In the genomic region with DNA sequence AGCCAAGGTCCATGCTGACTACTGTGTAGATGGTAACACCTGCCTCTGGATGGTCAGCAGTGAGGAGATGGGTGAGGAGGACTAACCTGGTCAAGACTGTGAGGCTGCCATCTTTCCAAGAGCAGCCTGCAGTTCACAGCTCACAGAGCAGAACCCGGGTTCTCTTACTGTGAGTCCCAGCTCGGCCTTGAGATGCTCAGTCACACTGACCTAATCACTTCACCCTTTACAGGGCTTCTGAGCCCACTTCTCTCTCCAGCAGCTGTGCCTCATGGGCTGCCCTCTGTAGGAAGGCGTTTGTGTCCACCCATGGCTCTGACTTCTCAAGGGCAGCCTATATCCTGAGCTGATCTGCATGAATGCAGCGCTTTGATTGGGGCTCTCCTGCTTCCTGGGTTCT, we compare ENCODE assay signal across 26 mouse cellular contexts. TPM values are rescaled to one million over a fixed set of nuclear protein-coding genes. Genes with fewer than 3 reads are reported as not detected.
"Had no signal": no experiment of that assay in that cellular context is flagged by ENCODE, and none has a peak within 500 bp of the region (broad histone marks: within the 10 kb centered on the region; RNA-seq: fewer than 3 reads in every experiment).

No protein-coding gene starts in this region.

- H3K27me3 ChIP-seq: heart, embryonic 12.5 days; hindbrain, embryonic 12.5 days; intestine, embryonic 15.5 days; limb, embryonic 12.5 days; liver, embryonic 13.5 days had no signal

- ATAC-seq: hindbrain, embryonic 16.5 days; inflammation-experienced regulatory T-cells, adult 6 months; intestine, embryonic 15.5 days; intestine, postnatal 0 days had no signal

- H3K4me2 ChIP-seq: heart, embryonic 12.5 days; hindbrain, embryonic 12.5 days; hindbrain, embryonic 14.5 days; intestine, embryonic 15.5 days; limb, embryonic 12.5 days; liver, embryonic 11.5 days; liver, embryonic 13.5 days had no signal

- DNase-seq: gastrocnemius, adult 2 months; gastrocnemius, postnatal 10 days; gastrocnemius, postnatal 25 days; heart, adult 18-20 months; heart, postnatal 10 days; heart, postnatal 4 days; kidney, adult 18-20 months; kidney, postnatal 10 days; kidney, postnatal 25 days; kidney, postnatal 4 days; liver, embryonic 13.5 days had no signal

- H3K4me3 ChIP-seq: gastrocnemius, adult 2 months; heart, embryonic 10.5 days; heart, embryonic 12.5 days; hindbrain, embryonic 10.5 days; hindbrain, embryonic 12.5 days; intestine, embryonic 15.5 days; layer of hippocampus, adult 2 months; left cerebral cortex, adult 2 months; limb, embryonic 10.5 days; limb, embryonic 12.5 days; liver, embryonic 13.5 days had no signal

- H3K27ac ChIP-seq: gastrocnemius, adult 2 months; heart, embryonic 10.5 days; hindbrain, embryonic 10.5 days; hindbrain, embryonic 12.5 days; hindbrain, embryonic 14.5 days; intestine, embryonic 15.5 days; layer of hippocampus, adult 2 months; left cerebral cortex, adult 2 months; limb, embryonic 10.5 days; limb, embryonic 12.5 days; liver, embryonic 13.5 days had no signal

- H3K36me3 ChIP-seq: heart, embryonic 10.5 days; heart, embryonic 12.5 days; hindbrain, embryonic 10.5 days; hindbrain, embryonic 12.5 days; intestine, embryonic 15.5 days; limb, embryonic 10.5 days; limb, embryonic 12.5 days; liver, embryonic 13.5 days had no signal

- H3K9ac ChIP-seq: heart, embryonic 12.5 days; hindbrain, embryonic 12.5 days; hindbrain, embryonic 14.5 days; intestine, embryonic 15.5 days; limb, embryonic 12.5 days; liver, embryonic 13.5 days had no signal

- H3K9me3 ChIP-seq: heart, embryonic 10.5 days; heart, embryonic 12.5 days; hindbrain, embryonic 10.5 days; hindbrain, embryonic 12.5 days; intestine, embryonic 15.5 days; limb, embryonic 10.5 days; limb, embryonic 12.5 days; liver, embryonic 13.5 days had no signal

RNA-seq across cellular contexts. Expression of a gene that starts 27.1 kb away (rescaled TPM):
- total RNA-seq: gastrocnemius, adult 2 months; granulocyte monocyte progenitor cell, adult 5-6 weeks had no signal
